Mouse (Mus musculus) C3H10T1/2 (cell line): ENCODE results near the gene Olfr729. TPM values are rescaled to one million over a fixed set of nuclear protein-coding genes. Genes with fewer than 3 reads are reported as not detected.

Source experiments
- polyA plus RNA-seq, 2 experiments: library from polyadenylated mRNA; unstranded; fragments of >200 nt; fragmentation: generic; extraction: Trizol; gene quantifications; one replicate each; pipeline ENCODE4 v1.2.1; 2012; ENCODE audit warnings: missing spikeins in 2 of 2

Olfr729 gene
- not detected for polyA plus RNA-seq

DNA sequence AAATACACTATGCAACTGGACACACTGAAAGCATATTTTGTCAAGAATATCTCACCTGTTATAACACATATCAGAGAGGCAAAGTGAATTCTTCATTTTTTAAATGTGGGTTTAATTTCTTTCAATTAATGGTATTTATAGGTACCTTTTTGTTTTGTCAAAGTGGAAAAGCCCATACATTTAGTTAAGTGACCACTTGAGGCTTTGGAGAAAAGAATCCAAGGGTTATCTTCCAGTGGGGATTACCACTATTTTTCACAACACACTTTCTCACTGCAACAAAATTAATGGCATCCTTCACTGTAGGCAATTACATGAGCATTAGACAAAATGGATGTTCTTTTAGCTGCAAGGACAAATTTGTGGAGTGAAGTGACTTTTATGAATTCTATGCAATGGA, at the start of gene Olfr729:
Gene Olfr729, minus strand, starts transcription at position 101 of the 400 bp plus-strand sequence.

GRCm38 (mm10) chr14:50188098-50188497, 35.4 kb upstream of the Olfr729 start, which contains the start of gene Olfr730:
TSS of gene Olfr730 (minus strand) at chr14:50188198.

DNA sequence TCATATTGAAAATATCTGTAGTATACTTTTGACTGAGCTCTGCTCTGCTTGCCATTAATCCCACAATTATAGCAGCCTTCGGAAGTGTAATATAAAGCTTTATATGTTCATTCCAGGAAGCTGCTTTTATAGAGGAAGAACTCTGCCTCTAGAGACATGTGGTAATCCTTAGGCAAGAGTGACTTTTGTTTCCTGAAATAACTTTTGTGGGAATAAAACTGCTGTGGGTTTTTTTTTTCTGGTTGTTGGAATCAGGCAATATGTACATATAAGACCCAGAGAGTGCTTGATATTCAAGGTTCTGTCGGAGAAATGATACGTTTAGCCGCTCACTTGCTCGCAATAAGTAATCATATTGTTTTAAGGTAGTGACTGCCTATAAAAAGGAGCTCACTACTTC, 10.1 kb downstream of the Olfr729 start, which contains the start of gene Olfr728:
Gene Olfr728, minus strand, starts transcription at position 101 of the 400 bp plus-strand sequence.

GRCm38 (mm10) chr14:50122886-50123285, 29.8 kb downstream of the Olfr729 start, which contains the start of gene Olfr727:
TSS of gene Olfr727 (plus strand) at chr14:50123186.

Other genes starting within 250 kb of the Olfr729 start
- not detected for gene Olfr723, start 221.1 kb downstream of the Olfr729 start, polyA plus RNA-seq
- gene Olfr724, start 189.6 kb downstream of the Olfr729 start, polyA plus RNA-seq = not detected
- not detected for gene Olfr725, start 112.5 kb downstream of the Olfr729 start, polyA plus RNA-seq
- gene Olfr726, start 62.0 kb downstream of the Olfr729 start, polyA plus RNA-seq = not detected
- gene Olfr727, start 29.7 kb downstream of the Olfr729 start, polyA plus RNA-seq = not detected
- not detected for gene Olfr728, start 10.2 kb downstream of the Olfr729 start, polyA plus RNA-seq
- not detected for gene Olfr730, start 35.3 kb upstream of the Olfr729 start, polyA plus RNA-seq
- not detected for gene Olfr731, start 89.0 kb upstream of the Olfr729 start, polyA plus RNA-seq
- not detected for gene Olfr732, start 131.3 kb upstream of the Olfr729 start, polyA plus RNA-seq
- not detected for gene Olfr733, start 148.6 kb upstream of the Olfr729 start, polyA plus RNA-seq
- gene Olfr734, start 173.9 kb upstream of the Olfr729 start, polyA plus RNA-seq = not detected
- gene Olfr735, start 196.0 kb upstream of the Olfr729 start, polyA plus RNA-seq = not detected
- not detected for gene Tlr11, start 205.0 kb upstream of the Olfr729 start, polyA plus RNA-seq
- not detected for gene Olfr736, start 228.3 kb upstream of the Olfr729 start, polyA plus RNA-seq